Mouse (Mus musculus): Measurements from ENCODE around the gene Camta1.

The Camta1 gene

GRCm38 (mm10) chr4:150869276-150870197 is 992.1 kb downstream of the Camta1 start:
- no peak for DNase-seq (ENCODE audit: low read depth, low spot score)

GRCm38 (mm10) chr4:150868859-150869258 is 992.8 kb downstream of the Camta1 start:
- no peak for DNase-seq (ENCODE audit: low read depth, low spot score)

- DNase-seq (ENCODE audit: low read depth, low spot score), result no peak
These were observed 993.5 kb downstream of the Camta1 start for GRCm38 (mm10) chr4:150868161-150868560.

All from CD4-positive, CD25-positive, alpha-beta regulatory T cell, adult 2 months (primary cell).